Mouse (Mus musculus) cortical plate, adult 2 months (tissue): ENCODE data around the gene Rdh7.

Experiments used
- CTCF ChIP-seq: fragments of 200-500 bp; IDR thresholded peaks from 2 replicates; pipeline ENCODE4 v1.5.1; 2011; ENCODE audit warnings: mild to moderate bottlenecking, control low read depth, low read length; ENCODE audit not compliant: insufficient read depth; ENCODE audit errors: extremely low read depth
- POLR2A ChIP-seq: fragments of 200-500 bp; IDR thresholded peaks from 2 replicates; pipeline ENCODE4 v1.6.1; 2011; ENCODE audit warnings: mild to moderate bottlenecking, low read length, control low read depth; ENCODE audit not compliant: insufficient read depth; ENCODE audit errors: extremely low read depth

DNA sequence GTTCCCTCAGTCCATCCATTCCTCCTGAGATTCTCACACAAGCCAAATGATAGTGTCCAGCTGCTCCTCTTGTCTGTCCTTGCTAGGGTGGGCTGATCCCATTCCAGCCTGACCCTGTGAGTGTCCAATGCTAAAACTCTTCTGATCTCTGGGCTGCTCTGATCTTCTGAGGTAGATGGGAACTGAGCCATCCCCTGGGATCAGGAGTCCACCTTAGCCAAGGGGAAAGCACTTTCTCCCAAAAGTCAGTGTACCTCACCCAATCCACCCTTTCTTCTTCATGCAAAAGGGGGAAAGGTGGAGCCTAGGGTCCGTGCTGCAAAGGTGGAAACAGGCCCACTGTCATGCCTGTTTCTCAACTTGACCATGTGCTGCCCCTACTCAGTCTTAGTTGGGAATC is 2.9 kb upstream of the Rdh7 start:
- TF ChIP-seq CTCF, result no peak
- no peak for TF ChIP-seq POLR2A
